Mouse (Mus musculus) heart, embryonic 11.5 days (tissue): ENCODE data around the gene Mocs3. TPM values are rescaled to one million over a fixed set of nuclear protein-coding genes. Genes with fewer than 3 reads are reported as not detected.

ENCODE experiments used
- ATAC-seq: fragments of 200-750 bp; cut with Nextera tagmentation; replicated peaks from 2 replicates; pipeline ENCODE4 v1.8.0; 2017; ENCODE audit warnings: moderate library complexity; ENCODE audit not compliant: insufficient number of reproducible peaks, low FRiP score, low TSS enrichment
- H3K27ac ChIP-seq: fragments of 300-500 bp; sonication (generic); 2 replicates; pipeline ENCODE4 v1.5.1; 2014; ENCODE audit warnings: mild to moderate bottlenecking, low read depth, low read length
- H3K27me3 ChIP-seq: fragments of 300-500 bp; sonication (generic); 2 replicates; pipeline ENCODE4 v1.6.1; 2014; ENCODE audit warnings: mild to moderate bottlenecking, low read length, mixed read lengths; ENCODE audit not compliant: control insufficient read depth, insufficient read depth
- H3K36me3 ChIP-seq: fragments of 300-500 bp; sonication (generic); 2 replicates; pipeline ENCODE4 v1.6.1; 2014; ENCODE audit warnings: mild to moderate bottlenecking, low read length, moderate library complexity, mixed read lengths; ENCODE audit not compliant: control insufficient read depth, insufficient read depth
- H3K4me1 ChIP-seq: fragments of 300-500 bp; sonication (generic); 2 replicates; pipeline ENCODE4 v1.6.1; 2014; ENCODE audit warnings: low read length; ENCODE audit not compliant: control insufficient read depth, insufficient read depth
- H3K4me2 ChIP-seq: fragments of 300-500 bp; sonication (generic); 2 replicates; pipeline ENCODE4 v1.6.1; 2014; ENCODE audit warnings: mild to moderate bottlenecking, moderate library complexity
- H3K4me3 ChIP-seq: fragments of 300-500 bp; sonication (generic); 2 replicates; pipeline ENCODE4 v1.5.1; 2014; ENCODE audit warnings: low read depth, low read length
- H3K9ac ChIP-seq: fragments of 300-500 bp; sonication (generic); 2 replicates; pipeline ENCODE4 v1.6.1; 2014; ENCODE audit warnings: mild to moderate bottlenecking, low read depth, low read length, moderate library complexity
- H3K9me3 ChIP-seq: fragments of 300-500 bp; sonication (generic); replicated peaks from 2 replicates; pipeline ENCODE4 v1.6.1; 2016; ENCODE audit warnings: low read length; ENCODE audit not compliant: control insufficient read depth
- WGBS: fragments of 180-500 bp; shearing (Covaris S2); extraction: QIAGEN DNeasy Blood & Tissue Kit; methylation state at CpG from one replicate; pipeline ENCODE4 v1.1.7; 2014; ENCODE audit not compliant: insufficient replicate concordance; 5-methylcytosine and 5-hydroxymethylcytosine counted together
- polyA plus RNA-seq: library from polyadenylated mRNA; unstranded; fragments of >200 nt; fragmentation: Nextera tagmentation; extraction: Ambion mirVana; gene quantifications from 2 replicates; pipeline ENCODE4 v1.2.1, GENCODE M21; 2014

Gene Mocs3
- polyA plus RNA-seq, 1 experiment from 2014 or later, result 4.1 TPM

DNA sequence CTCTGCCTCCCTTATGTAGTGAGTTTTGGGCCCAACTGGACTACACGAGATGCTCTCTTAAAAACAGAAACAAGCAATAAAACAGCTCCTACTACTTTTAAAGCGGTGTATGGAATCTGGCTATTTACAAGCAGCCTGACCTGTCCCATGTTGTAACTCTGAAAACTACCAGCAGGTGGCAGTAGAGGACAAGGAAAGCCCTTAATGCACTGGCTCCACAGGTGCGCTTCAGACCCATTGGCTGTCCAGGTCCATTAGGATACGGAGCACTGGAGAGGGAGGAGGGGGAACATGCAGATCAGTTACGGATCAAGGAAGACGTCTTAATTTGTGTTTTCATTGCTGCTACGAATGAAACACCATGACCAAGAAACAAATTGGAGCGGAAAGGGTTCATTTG is 19.8 kb downstream of the Mocs3 start:
- no peaks in the 10 kb centered on the region for H3K9me3 ChIP-seq
- H3K27ac ChIP-seq, result no peak overlapping the region
- 20% methylated on average over 8 of the region's 8 CpGs for WGBS
- H3K4me2 ChIP-seq, result no peak overlapping the region
- no peak overlapping the region for H3K4me3 ChIP-seq
- no peak for ATAC-seq
- H3K9ac ChIP-seq, result no peak overlapping the region
- H3K36me3 ChIP-seq, result no peaks in the 10 kb centered on the region
- peaks cover 55% of the 10 kb centered on the region for H3K27me3 ChIP-seq
- no peaks in the 10 kb centered on the region; the same call in 1 of the 2 replicates for H3K4me1 ChIP-seq

DNA sequence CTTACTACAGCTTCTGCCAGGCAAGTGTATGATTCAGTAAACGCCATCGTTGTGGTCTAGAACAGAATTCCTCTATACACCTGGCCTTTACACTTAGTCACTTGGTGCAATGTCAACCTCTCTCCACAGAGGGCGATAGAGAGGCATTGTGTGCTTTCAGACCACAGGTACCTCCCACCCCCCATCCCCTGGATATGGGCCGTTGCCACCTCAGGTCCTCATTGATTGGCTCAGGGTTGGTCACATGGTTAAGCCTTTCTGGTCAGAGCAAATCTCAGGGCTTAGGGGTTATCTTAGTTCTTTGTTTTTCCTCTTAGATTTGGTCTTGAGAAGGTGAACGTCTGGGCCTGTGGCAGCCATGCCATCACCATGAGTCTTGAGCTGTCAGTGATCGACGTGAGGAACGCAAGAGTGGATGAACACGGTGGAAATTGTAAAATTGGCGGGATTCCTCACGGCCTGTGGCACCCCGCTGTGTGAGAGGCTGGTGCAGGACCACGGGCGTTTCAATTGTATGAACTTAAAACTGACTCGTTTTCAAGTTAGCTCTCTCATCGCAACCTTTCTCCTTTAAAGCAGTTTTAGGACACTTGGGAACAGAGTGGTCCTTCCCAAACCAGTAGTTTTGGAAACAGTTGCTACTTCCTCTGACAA is 22.3 kb downstream of the Mocs3 start:
- Histone ChIP-seq H3K36me3 (no peaks in the 10 kb centered on the region), H3K4me3 (no peak overlapping the region), H3K4me1 (no peaks in the 10 kb centered on the region; the same call in 1 of the 2 replicates), H3K9ac (no peak overlapping the region), H3K9me3 (no peaks in the 10 kb centered on the region), H3K4me2 (no peak overlapping the region), H3K27ac (no peak overlapping the region), H3K27me3 (peaks cover 51% of the 10 kb centered on the region)
- 12% methylated on average over 16 of the region's 16 CpGs for WGBS
- ATAC-seq, result no peak

DNA sequence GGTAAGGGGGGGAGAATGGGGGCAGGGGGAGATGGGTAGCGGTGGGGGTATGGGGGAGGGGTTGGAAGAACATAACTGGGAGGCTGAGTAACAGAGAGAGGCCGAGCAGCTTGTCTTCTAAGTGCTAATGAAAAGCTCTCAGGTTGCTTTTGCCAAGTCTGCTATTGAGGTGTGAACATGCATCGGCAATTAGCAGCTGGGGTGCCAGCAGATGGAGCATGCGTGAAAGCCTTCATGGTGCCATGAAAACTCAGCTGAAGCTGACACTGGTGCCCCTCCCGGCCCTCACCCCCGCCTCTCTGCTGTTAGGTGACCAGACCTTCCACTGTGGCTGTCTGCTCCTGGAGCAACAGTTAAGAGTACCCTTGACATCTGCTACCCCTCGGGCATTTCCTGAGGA is 23.4 kb downstream of the Mocs3 start:
- H3K4me2 ChIP-seq, result no peak overlapping the region
- ATAC-seq, result no peak
- H3K4me1 ChIP-seq, result no peaks in the 10 kb centered on the region; the same call in 1 of the 2 replicates
- H3K27me3 ChIP-seq, result peaks cover 52% of the 10 kb centered on the region
- H3K9me3 ChIP-seq, result no peaks in the 10 kb centered on the region
- H3K27ac ChIP-seq, result no peak overlapping the region
- no peaks in the 10 kb centered on the region for H3K36me3 ChIP-seq
- H3K9ac ChIP-seq, result no peak overlapping the region
- WGBS, result 17% methylated on average over 7 of the region's 7 CpGs
- no peak overlapping the region for H3K4me3 ChIP-seq

DNA sequence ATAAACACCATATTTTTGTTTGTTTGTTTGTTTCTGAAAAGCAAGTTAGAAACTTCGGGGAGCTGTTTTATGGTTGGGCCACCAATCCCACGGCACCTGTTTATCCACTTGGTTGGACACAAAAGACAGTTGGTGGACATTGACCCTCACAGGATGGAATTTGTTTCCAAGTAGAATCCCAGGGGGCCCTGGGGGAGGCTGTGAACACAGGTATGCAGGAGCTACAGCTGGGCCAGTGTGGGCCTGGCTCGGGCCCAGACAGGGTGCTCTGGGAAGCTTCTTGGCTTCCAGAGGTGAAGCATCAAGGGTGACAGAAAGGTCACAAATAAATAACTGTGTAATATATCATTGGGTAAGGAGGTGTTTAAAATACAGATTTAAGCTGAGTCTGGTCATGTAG is 26.1 kb downstream of the Mocs3 start:
- Histone ChIP-seq H3K9ac (no peak overlapping the region), H3K27me3 (peaks cover 65% of the 10 kb centered on the region), H3K36me3 (no peaks in the 10 kb centered on the region), H3K4me3 (no peak overlapping the region), H3K27ac (no peak overlapping the region), H3K4me2 (no peak overlapping the region), H3K4me1 (no peaks in the 10 kb centered on the region; the same call in 1 of the 2 replicates), H3K9me3 (no peaks in the 10 kb centered on the region)
- 70% methylated on average over 3 of the region's 3 CpGs for WGBS
- no peak for ATAC-seq

DNA sequence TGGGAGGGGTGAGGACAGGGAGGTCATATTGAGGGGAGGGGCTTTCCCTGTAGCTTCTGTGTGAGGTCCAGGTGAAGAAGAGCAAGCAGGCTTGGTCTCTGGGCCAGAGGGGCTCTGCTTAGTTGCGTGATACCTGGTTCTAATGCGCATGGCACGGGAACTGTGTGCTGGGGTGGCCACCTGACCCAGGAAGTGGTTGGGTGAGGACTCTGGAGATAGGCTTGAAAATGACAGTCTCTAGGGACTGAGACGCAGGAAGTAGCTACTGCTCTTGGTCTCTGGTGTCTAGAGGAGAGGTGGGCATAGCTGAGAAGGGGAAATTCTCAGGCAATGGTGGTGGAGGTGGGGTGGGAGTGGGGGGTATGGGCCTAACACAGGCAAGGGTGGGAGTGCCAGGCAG is 26.8 kb downstream of the Mocs3 start:
- Histone ChIP-seq H3K9me3 (no peaks in the 10 kb centered on the region), H3K36me3 (no peaks in the 10 kb centered on the region), H3K4me3 (no peak overlapping the region), H3K9ac (no peak overlapping the region), H3K4me1 (no peaks in the 10 kb centered on the region; the same call in 1 of the 2 replicates), H3K4me2 (no peak overlapping the region), H3K27ac (no peak overlapping the region), H3K27me3 (peaks cover 65% of the 10 kb centered on the region)
- ATAC-seq, result no peak
- WGBS, result 76% methylated on average over 4 of the region's 4 CpGs

DNA sequence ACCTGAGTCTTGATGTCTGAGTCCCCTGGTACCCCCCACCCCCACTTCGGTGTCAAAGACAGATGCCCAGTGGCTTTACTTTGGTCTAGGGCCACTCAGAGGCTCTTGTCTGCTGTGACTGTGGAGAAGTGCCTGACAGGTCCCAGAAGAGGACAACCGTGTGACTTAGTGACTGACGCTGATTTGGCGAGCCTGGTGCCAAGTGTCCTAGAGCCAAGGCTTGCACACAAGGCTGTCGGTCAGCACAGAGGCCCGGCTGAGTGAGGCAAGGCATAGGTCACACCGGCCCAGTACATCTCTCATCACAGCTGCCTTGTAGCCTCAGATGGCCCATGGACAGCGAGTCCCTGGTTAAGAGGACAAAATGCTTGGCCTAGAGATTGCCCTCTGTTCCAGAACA is 28.6 kb downstream of the Mocs3 start:
- no peak overlapping the region for H3K4me3 ChIP-seq
- H3K9ac ChIP-seq, result no peak overlapping the region
- H3K4me1 ChIP-seq, result no peaks in the 10 kb centered on the region; the same call in 1 of the 2 replicates
- peaks cover 63% of the 10 kb centered on the region for H3K27me3 ChIP-seq
- ATAC-seq, result no peak
- 69% methylated on average over 8 of the region's 8 CpGs for WGBS
- no peaks in the 10 kb centered on the region for H3K9me3 ChIP-seq
- no peak overlapping the region for H3K27ac ChIP-seq
- no peaks in the 10 kb centered on the region for H3K36me3 ChIP-seq
- no peak overlapping the region for H3K4me2 ChIP-seq

DNA sequence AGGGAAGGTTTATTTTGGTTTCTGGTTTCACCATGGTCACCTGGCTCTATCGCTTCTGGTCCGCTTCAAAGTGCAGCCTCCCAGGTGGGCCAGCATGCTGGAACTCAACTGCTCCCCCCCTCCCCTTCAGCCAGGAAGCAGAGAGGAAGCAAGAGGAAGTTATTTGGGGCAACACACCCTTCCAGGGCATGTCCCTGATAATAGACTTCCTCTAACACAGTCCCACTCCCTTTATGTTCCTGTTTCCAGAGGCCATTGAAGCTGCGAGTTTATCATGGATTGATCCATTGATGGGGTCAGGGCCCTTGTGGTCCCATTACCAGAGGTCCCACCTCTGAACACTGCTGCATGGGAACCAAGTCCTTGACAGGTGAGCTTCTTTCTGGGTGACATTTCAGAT is 29.7 kb downstream of the Mocs3 start:
- Histone ChIP-seq H3K36me3 (no peaks in the 10 kb centered on the region), H3K4me2 (no peak overlapping the region), H3K4me3 (no peak overlapping the region), H3K9me3 (no peaks in the 10 kb centered on the region), H3K27me3 (peaks cover 57% of the 10 kb centered on the region), H3K9ac (no peak overlapping the region), H3K4me1 (no peaks in the 10 kb centered on the region), H3K27ac (no peak overlapping the region)
- WGBS, result 78% methylated on average over 3 of the region's 3 CpGs
- no peak for ATAC-seq

DNA sequence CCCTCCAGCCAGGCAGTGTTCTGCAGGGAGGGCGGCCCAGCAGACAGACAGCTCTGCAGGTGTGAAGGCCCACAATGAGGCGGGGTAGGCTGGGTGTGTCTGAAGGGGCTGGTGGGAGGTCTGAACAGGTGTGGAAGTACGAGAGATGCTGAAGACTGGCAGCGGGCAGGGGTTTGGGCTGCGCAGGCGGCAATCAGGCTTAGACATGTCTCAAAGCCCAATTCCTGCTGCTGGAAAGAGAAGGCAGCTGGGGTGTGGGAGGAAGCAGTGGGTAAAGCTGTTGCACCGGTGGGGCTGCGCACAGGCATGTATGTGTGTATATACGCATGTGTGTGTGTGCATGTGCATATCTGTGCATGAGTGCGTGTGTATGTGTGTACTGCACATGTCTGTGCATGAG is 30.5 kb downstream of the Mocs3 start:
- Histone ChIP-seq H3K9ac (no peak overlapping the region), H3K36me3 (no peaks in the 10 kb centered on the region), H3K27ac (no peak overlapping the region), H3K27me3 (peaks cover 50% of the 10 kb centered on the region), H3K4me3 (no peak overlapping the region), H3K9me3 (no peaks in the 10 kb centered on the region), H3K4me1 (no peaks in the 10 kb centered on the region), H3K4me2 (no peak overlapping the region)
- no peak for ATAC-seq
- 83% methylated on average over 10 of the region's 10 CpGs for WGBS

DNA sequence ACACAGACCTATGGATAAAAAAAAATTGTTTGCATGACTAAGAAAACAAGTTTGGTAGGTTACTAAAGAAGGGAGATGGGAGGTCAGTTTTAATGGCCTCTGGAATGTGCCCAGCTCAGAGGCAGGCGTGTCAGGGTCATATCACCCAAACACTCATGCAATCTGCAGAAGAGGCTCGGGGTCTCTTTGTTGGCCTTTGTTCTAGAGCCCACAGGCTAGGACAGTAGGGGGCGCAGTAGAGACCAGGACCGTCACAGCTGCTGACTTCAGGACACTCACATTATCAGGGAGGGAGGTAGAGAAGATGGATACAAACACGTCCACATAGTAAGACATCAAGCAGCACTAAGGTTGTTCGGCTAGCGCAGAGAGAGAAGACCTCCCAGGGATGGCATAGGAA is 37.6 kb downstream of the Mocs3 start:
- peak overlapping the region; percentile 22 for H3K4me3 ChIP-seq
- H3K27me3 ChIP-seq, result peaks cover 67% of the 10 kb centered on the region
- no peak overlapping the region for H3K9ac ChIP-seq
- H3K4me2 ChIP-seq, result peak overlapping the region; percentile 48
- WGBS, result 19% methylated on average over 7 of the region's 7 CpGs
- no peaks in the 10 kb centered on the region for H3K9me3 ChIP-seq
- 0 out of 2 replicates have a peak, but pooled peaks cover 2% of the 10 kb centered on the region for H3K4me1 ChIP-seq
- H3K36me3 ChIP-seq, result no peaks in the 10 kb centered on the region
- ATAC-seq, result no peak
- no peak overlapping the region for H3K27ac ChIP-seq
